15 mouse cellular contexts compared by ENCODE assay signal in the genomic region with DNA sequence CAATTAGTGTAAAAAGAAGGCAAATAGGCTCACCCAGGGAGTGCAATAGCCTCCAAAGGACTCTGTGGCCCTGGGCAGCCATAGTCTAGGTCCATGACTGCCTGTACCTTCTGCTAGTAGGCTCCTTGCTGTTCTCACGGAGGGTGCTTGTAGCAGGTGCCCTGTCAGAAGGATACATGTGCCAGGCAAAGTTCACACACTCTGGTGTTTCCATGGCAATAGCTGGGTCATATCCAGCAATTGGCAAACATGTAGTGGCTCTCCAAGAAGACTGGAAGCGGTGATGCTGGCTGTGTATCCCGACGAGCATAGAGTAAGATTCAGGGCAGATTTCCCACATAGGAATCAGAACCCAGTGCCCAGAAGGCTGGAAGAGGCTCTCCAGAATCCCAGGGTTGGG. TPM values are rescaled to one million over a fixed set of nuclear protein-coding genes. Genes with fewer than 3 reads are reported as not detected.
DNase-seq lines count a peak whose midpoint lies in the region; ATAC-seq lines count a peak whose summit lies in the region.
"Had no signal": no experiment of that assay in that cellular context is flagged by ENCODE, and none has a peak within 500 bp of the region (broad histone marks: within the 10 kb centered on the region; RNA-seq: fewer than 3 reads in every experiment).

No protein-coding gene starts in this region.

- no peak overlapping the region for H3K27ac ChIP-seq in kidney, embryonic 16.5 days (ENCODE audit: low read length)
- H3K27ac ChIP-seq in midbrain, embryonic 11.5 days (ENCODE audit: low read depth, low read length) = no peak overlapping the region
- no peak overlapping the region for H3K27ac ChIP-seq in midbrain, embryonic 13.5 days
- H3K27ac ChIP-seq: liver, embryonic 13.5 days had no signal

- 89% methylated on average over 4 of the region's 4 CpGs for WGBS in kidney, embryonic 16.5 days
- 71% methylated on average over 4 of the region's 4 CpGs for WGBS in midbrain, embryonic 11.5 days
- 83% methylated on average over 4 of the region's 4 CpGs for WGBS in midbrain, embryonic 13.5 days

- H3K4me2 ChIP-seq in kidney, embryonic 16.5 days (replicated peaks; ENCODE audit: low read depth, low read length) = no peak overlapping the region
- no peak overlapping the region for H3K4me2 ChIP-seq in midbrain, embryonic 11.5 days
- no peak overlapping the region for H3K4me2 ChIP-seq in midbrain, embryonic 13.5 days (replicated peaks)
- H3K4me2 ChIP-seq: liver, embryonic 13.5 days had no signal

- no peaks in the 10 kb centered on the region for H3K9me3 ChIP-seq in kidney, embryonic 16.5 days (ENCODE audit: low read length)
- no peaks in the 10 kb centered on the region for H3K9me3 ChIP-seq in midbrain, embryonic 11.5 days (ENCODE audit: control insufficient read depth, low read length)
- no peaks in the 10 kb centered on the region for H3K9me3 ChIP-seq in midbrain, embryonic 13.5 days
- H3K9me3 ChIP-seq: liver, embryonic 13.5 days had no signal

- peaks cover 5% of the 10 kb centered on the region for H3K4me1 ChIP-seq in kidney, embryonic 16.5 days (ENCODE audit: insufficient read depth, low read length)
- peaks cover 14% of the 10 kb centered on the region for H3K4me1 ChIP-seq in midbrain, embryonic 11.5 days (ENCODE audit: control insufficient read depth, insufficient read depth, low read length)
- H3K4me1 ChIP-seq in midbrain, embryonic 13.5 days (replicated peaks) = peaks cover 21% of the 10 kb centered on the region
- H3K4me1 ChIP-seq: liver, embryonic 13.5 days had no signal

- H3K4me3 ChIP-seq in kidney, embryonic 16.5 days (ENCODE audit: low read length) = no peak overlapping the region
- no peak overlapping the region for H3K4me3 ChIP-seq in midbrain, embryonic 11.5 days (ENCODE audit: low read depth, low read length)
- no peak overlapping the region for H3K4me3 ChIP-seq in midbrain, embryonic 13.5 days (replicated peaks)
- H3K4me3 ChIP-seq: liver, embryonic 13.5 days; myocyte had no signal

- ATAC-seq in kidney, embryonic 16.5 days (ENCODE audit: low FRiP score, low TSS enrichment) = no peak
- no peak for ATAC-seq in midbrain, embryonic 11.5 days (ENCODE audit: low FRiP score)
- ATAC-seq in midbrain, embryonic 13.5 days = no peak
- ATAC-seq: intestine, embryonic 16.5 days; lung, postnatal 0 days; Patski had no signal

- H3K27me3 ChIP-seq in kidney, embryonic 16.5 days (ENCODE audit: insufficient read depth, low read length) = no peaks in the 10 kb centered on the region
- 0 out of 2 replicates have a peak, but pooled peaks cover 3% of the 10 kb centered on the region for H3K27me3 ChIP-seq in midbrain, embryonic 11.5 days (ENCODE audit: control insufficient read depth, insufficient read depth, low read length)
- 0 out of 2 replicates have a peak, but pooled peaks cover 6% of the 10 kb centered on the region for H3K27me3 ChIP-seq in midbrain, embryonic 13.5 days
- H3K27me3 ChIP-seq: CH12.LX; liver, embryonic 13.5 days; Patski had no signal

- no peaks in the 10 kb centered on the region for H3K36me3 ChIP-seq in kidney, embryonic 16.5 days (ENCODE audit: insufficient read depth, low read length)
- H3K36me3 ChIP-seq in midbrain, embryonic 11.5 days (ENCODE audit: control insufficient read depth, insufficient read depth, low read length) = no peaks in the 10 kb centered on the region
- H3K36me3 ChIP-seq in midbrain, embryonic 13.5 days = no peaks in the 10 kb centered on the region
- H3K36me3 ChIP-seq: liver, embryonic 13.5 days had no signal

- H3K9ac ChIP-seq in kidney, embryonic 16.5 days (replicated peaks; ENCODE audit: low read length) = no peak overlapping the region
- H3K9ac ChIP-seq in midbrain, embryonic 11.5 days (ENCODE audit: low read length) = no peak overlapping the region
- H3K9ac ChIP-seq in midbrain, embryonic 13.5 days (replicated peaks) = no peak overlapping the region
- H3K9ac ChIP-seq: liver, embryonic 13.5 days had no signal

- DNase-seq in cerebellum, adult 9-11 months = peak; percentile 16
- DNase-seq in cerebellum, adult 11 months = no peak
- DNase-seq in kidney, adult 11 months = peak; percentile 66
- peak; percentile 65 for DNase-seq in midbrain, embryonic 11.5 days (ENCODE audit: low spot score, missing footprints)
- DNase-seq in retina, postnatal 1 day = no peak
- DNase-seq in right cerebral cortex, postnatal 4 days = no peak
- DNase-seq: layer of hippocampus, adult 9-11 months; liver, embryonic 13.5 days had no signal

RNA-seq across cellular contexts. Expression of a gene that starts 20.0 kb away (rescaled TPM):
- 8.6 and 9.8 TPM in 2 replicates for polyA plus RNA-seq in kidney, embryonic 16.5 days (2015; fragmentation: Nextera tagmentation; extraction: Ambion mirVana)
- 11.3 and 14.9 TPM in 2 replicates for polyA plus RNA-seq in midbrain, embryonic 11.5 days (2014; fragmentation: Nextera tagmentation; extraction: Ambion mirVana)
- 16.1 and 20.6 TPM in 2 replicates for polyA plus RNA-seq in midbrain, embryonic 13.5 days (2015; fragmentation: Nextera tagmentation; extraction: Ambion mirVana)

Comparison
In these comparisons a context has a peak if more than half of its experiments do, and no peak if none do; other contexts are left out.
1. DNase-seq: peak in cerebellum, adult 9-11 months (single experiment), kidney, adult 11 months (single experiment) and midbrain, embryonic 11.5 days (single experiment); none in cerebellum, adult 11 months (single experiment), retina, postnatal 1 day (single experiment) and right cerebral cortex, postnatal 4 days (single experiment).